26 mouse cellular contexts compared by ENCODE assay signal in the genomic region with DNA sequence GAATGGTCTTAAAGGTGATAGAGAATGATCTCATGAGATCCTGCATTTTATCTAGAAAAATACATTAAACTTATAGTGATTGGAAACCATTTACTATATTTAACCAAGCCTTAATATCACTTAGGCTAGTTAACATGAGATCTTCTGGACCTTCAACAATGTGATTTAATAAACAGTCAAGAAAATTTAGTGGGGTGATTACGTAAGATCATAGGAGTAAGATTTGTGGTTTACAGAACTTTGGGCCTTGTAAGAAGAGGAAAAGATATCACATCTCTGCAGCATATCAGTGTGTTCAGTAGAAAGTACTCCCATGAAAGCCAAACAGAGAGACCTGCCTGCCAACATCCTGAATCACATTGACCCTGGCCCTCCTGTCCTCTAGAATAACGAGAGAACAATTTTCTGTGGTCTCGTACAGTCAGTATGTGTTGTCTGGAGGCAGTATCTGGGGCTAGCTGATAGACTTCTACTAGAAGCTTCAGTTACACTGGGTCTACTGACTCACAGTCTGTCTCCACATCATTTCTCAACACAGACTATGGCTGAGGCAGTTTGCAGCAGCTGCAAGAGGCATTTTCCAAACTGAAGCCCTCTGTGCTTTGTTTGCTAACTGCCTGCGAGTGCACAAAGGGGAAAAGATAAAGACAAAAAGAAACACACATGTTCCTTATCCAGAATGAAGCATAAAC.
DNase-seq lines count a peak whose midpoint lies in the region; ATAC-seq and TF ChIP-seq lines count a peak whose summit lies in the region.
"Had no signal": no experiment of that assay in that cellular context is flagged by ENCODE, and none has a peak within 500 bp of the region (broad histone marks: within the 10 kb centered on the region; RNA-seq: fewer than 3 reads in every experiment).

No protein-coding gene starts in this region.

- no peaks in the 10 kb centered on the region for H3K9me3 ChIP-seq in midbrain, embryonic 10.5 days (replicated peaks)
- H3K9me3 ChIP-seq in midbrain, embryonic 14.5 days (ENCODE audit: control insufficient read depth, low read length), result no peaks in the 10 kb centered on the region
- H3K9me3 ChIP-seq in stomach, embryonic 14.5 days (ENCODE audit: control insufficient read depth, low read depth, low read length), result no peaks in the 10 kb centered on the region
- H3K9me3 ChIP-seq: embryonic facial prominence, embryonic 13.5 days; forebrain, embryonic 10.5 days; G1E; hindbrain, embryonic 12.5 days; megakaryocyte, embryonic 14.5 days; neural tube, embryonic 12.5 days had no signal

- no peaks in the 10 kb centered on the region for H3K27me3 ChIP-seq in midbrain, embryonic 10.5 days (ENCODE audit: low read depth, poor library complexity, severe bottlenecking)
- H3K27me3 ChIP-seq in midbrain, embryonic 14.5 days (ENCODE audit: control insufficient read depth, insufficient read depth, low read length), result no peaks in the 10 kb centered on the region
- H3K27me3 ChIP-seq in C2C12 (ENCODE audit: control insufficient read depth, insufficient read depth, insufficient read length), result no peaks in the 10 kb centered on the region
- H3K27me3 ChIP-seq in stomach, embryonic 14.5 days (ENCODE audit: control insufficient read depth, insufficient read depth, low read length), result no peaks in the 10 kb centered on the region
- H3K27me3 ChIP-seq: embryonic facial prominence, embryonic 13.5 days; hindbrain, embryonic 12.5 days; megakaryocyte, embryonic 14.5 days; neural tube, embryonic 12.5 days had no signal

- no peaks in the 10 kb centered on the region for H3K36me3 ChIP-seq in midbrain, embryonic 10.5 days
- no peaks in the 10 kb centered on the region for H3K36me3 ChIP-seq in midbrain, embryonic 14.5 days (ENCODE audit: control insufficient read depth, insufficient read depth, low read length)
- H3K36me3 ChIP-seq in C2C12 (ENCODE audit: control insufficient read depth, insufficient read depth), result no peaks in the 10 kb centered on the region
- H3K36me3 ChIP-seq in stomach, embryonic 14.5 days (ENCODE audit: control insufficient read depth, insufficient read depth, low read length), result no peaks in the 10 kb centered on the region
- H3K36me3 ChIP-seq: embryonic facial prominence, embryonic 13.5 days; forebrain, embryonic 10.5 days; G1E; hindbrain, embryonic 12.5 days; neural tube, embryonic 12.5 days had no signal

- ATAC-seq in midbrain, embryonic 14.5 days (ENCODE audit: low FRiP score, low TSS enrichment), result no peak
- ATAC-seq in stomach, embryonic 14.5 days (ENCODE audit: insufficient number of reproducible peaks, insufficient read depth, low FRiP score, low read depth), result 0 out of 2 replicates have a peak, but pooled peaks have one; percentile 53

- DNase-seq in midbrain, embryonic 10.5 days (ENCODE audit: low spot score), result no peak
- DNase-seq in midbrain, embryonic 14.5 days, result no peak
- peak; percentile 80 for DNase-seq in NIH3T3 (ENCODE audit: low read depth)
- no peak for DNase-seq in gastrocnemius, adult 18-20 months (ENCODE audit: low spot score)
- no peak for DNase-seq in frontal cortex, postnatal 25 days (ENCODE audit: low spot score in 2 of 2)
- DNase-seq: cerebellum, adult 9-10 months; gastrocnemius, postnatal 14 days; heart, adult 2 months; kidney, adult 8-10 months; kidney, postnatal 4 days; layer of hippocampus, adult 9-11 months; left cerebral cortex, postnatal 4 days; liver; lung, postnatal 10 days; right cerebral cortex, postnatal 14 days; spleen, adult 18-20 months; thymus, postnatal 14 days had no signal

- H3K9ac ChIP-seq in midbrain, embryonic 14.5 days (replicated peaks; ENCODE audit: low read length), result no peak overlapping the region
- no peak overlapping the region for H3K9ac ChIP-seq in stomach, embryonic 14.5 days (replicated peaks; ENCODE audit: low read depth, low read length)
- H3K9ac ChIP-seq: embryonic facial prominence, embryonic 13.5 days; hindbrain, embryonic 12.5 days; neural tube, embryonic 12.5 days had no signal

- H3K4me3 ChIP-seq in midbrain, embryonic 10.5 days, result no peak overlapping the region
- H3K4me3 ChIP-seq in midbrain, embryonic 14.5 days (replicated peaks; ENCODE audit: low read depth, low read length), result no peak overlapping the region
- H3K4me3 ChIP-seq in C2C12 (ENCODE audit: insufficient read depth, poor library complexity, severe bottlenecking), result no peak overlapping the region
- no peak overlapping the region for H3K4me3 ChIP-seq in stomach, embryonic 14.5 days (ENCODE audit: low read depth, low read length)
- H3K4me3 ChIP-seq: embryonic facial prominence, embryonic 13.5 days; forebrain, embryonic 10.5 days; heart, adult 2 months; hindbrain, embryonic 12.5 days; left cerebral cortex, adult 2 months; megakaryocyte, embryonic 14.5 days; neural tube, embryonic 12.5 days had no signal

- WGBS in midbrain, embryonic 10.5 days, result 81% methylated on average over 4 of the region's 4 CpGs
- WGBS in midbrain, embryonic 14.5 days, result 71% methylated on average over 4 of the region's 4 CpGs
- 47% methylated on average over 4 of the region's 4 CpGs for WGBS in stomach, embryonic 14.5 days

- H3K4me1 ChIP-seq in midbrain, embryonic 10.5 days, result peaks cover 4% of the 10 kb centered on the region; the same call in 1 of the 2 replicates
- H3K4me1 ChIP-seq in midbrain, embryonic 14.5 days (ENCODE audit: control insufficient read depth, insufficient read depth, low read length), result no peaks in the 10 kb centered on the region
- H3K4me1 ChIP-seq in stomach, embryonic 14.5 days (ENCODE audit: control insufficient read depth, insufficient read depth, low read length), result no peaks in the 10 kb centered on the region
- H3K4me1 ChIP-seq: embryonic facial prominence, embryonic 13.5 days; forebrain, embryonic 10.5 days; hindbrain, embryonic 12.5 days; megakaryocyte, embryonic 14.5 days; neural tube, embryonic 12.5 days had no signal

- H3ac ChIP-seq in C2C12 (ENCODE audit: control insufficient read depth, insufficient read length, low read depth), result no peak overlapping the region

- H3K79me2 ChIP-seq in C2C12 (ENCODE audit: control insufficient read depth, insufficient read depth), result no peaks in the 10 kb centered on the region

- no peaks in the 10 kb centered on the region for H3K79me3 ChIP-seq in C2C12 (ENCODE audit: low read depth)

- no peak overlapping the region for H3K4me2 ChIP-seq in midbrain, embryonic 14.5 days (ENCODE audit: low read length)
- no peak overlapping the region for H3K4me2 ChIP-seq in stomach, embryonic 14.5 days (replicated peaks; ENCODE audit: low read depth, low read length)
- H3K4me2 ChIP-seq: embryonic facial prominence, embryonic 13.5 days; hindbrain, embryonic 12.5 days; neural tube, embryonic 12.5 days had no signal

- H3K27ac ChIP-seq in midbrain, embryonic 10.5 days (replicated peaks), result 0 out of 2 replicates have a peak overlapping the region, but pooled peaks have one; percentile 6
- H3K27ac ChIP-seq in midbrain, embryonic 14.5 days (replicated peaks; ENCODE audit: low read depth, low read length), result no peak overlapping the region
- H3K27ac ChIP-seq in stomach, embryonic 14.5 days (ENCODE audit: low read length), result no peak overlapping the region; the same call in 1 of the 2 replicates
- H3K27ac ChIP-seq: embryonic facial prominence, embryonic 13.5 days; forebrain, embryonic 10.5 days; heart, adult 2 months; hindbrain, embryonic 12.5 days; left cerebral cortex, adult 2 months; neural tube, embryonic 12.5 days had no signal

- no peak for TF ChIP-seq CTCF in C2C12 (IDR thresholded peaks at IDR 0.05; ENCODE audit: control insufficient read depth, insufficient read depth, insufficient read length)

TF ChIP-seq in C2C12, 6 proteins besides CTCF, POLR2A, EP300 and RAD21:
- TF ChIP-seq MYOG (IDR thresholded peaks at IDR 0.05; ENCODE audit: control insufficient read depth, extremely low read depth, insufficient read length) (no peak), MAX (IDR thresholded peaks at IDR 0.05) (no peak), FOSL1 (IDR thresholded peaks at IDR 0.05; ENCODE audit: insufficient read depth, low read length, poor library complexity, severe bottlenecking) (peak; percentile 88), CEBPB (IDR thresholded peaks at IDR 0.05; ENCODE audit: low read depth) (peak; percentile 94), MYOD1 (IDR thresholded peaks at IDR 0.05; ENCODE audit: control insufficient read depth, insufficient read length, low read depth) (peak; percentile 87), USF1 (IDR thresholded peaks at IDR 0.05; ENCODE audit: low read depth) (no peak)
